Mouse (Mus musculus): Measurements from ENCODE around the gene Rcc2.
A peak's percentile ranks its signal among the peaks of the same experiment; 100 is the strongest.

Gene Rcc2

DNA sequence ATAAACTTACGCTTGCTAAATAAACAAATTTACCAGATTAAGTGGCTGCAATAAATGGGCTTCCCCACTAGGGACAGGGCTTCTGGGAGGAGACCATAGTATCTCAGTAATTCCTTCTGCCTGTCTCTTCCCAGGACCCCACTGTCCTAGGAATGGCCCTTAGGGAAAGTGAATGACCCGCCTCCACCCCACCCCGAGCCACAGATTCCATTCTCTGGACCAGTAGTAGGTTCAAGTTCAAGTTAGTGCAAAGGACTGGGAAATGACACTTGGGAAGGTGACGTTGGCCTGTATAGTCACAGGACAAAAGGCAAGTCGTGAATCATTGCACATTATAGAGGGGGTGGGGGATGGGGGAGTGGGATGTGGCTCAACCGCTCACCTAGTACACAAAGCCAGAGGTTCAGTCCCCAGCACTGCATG is 15.4 kb upstream of the Rcc2 start:
- no peak for DNase-seq (ENCODE audit: low read depth, low spot score)

- DNase-seq (ENCODE audit: low read depth, low spot score), result no peak
Observed at GRCm38 (mm10) chr4:140688044-140688825, 12.1 kb upstream of the Rcc2 start.

DNA sequence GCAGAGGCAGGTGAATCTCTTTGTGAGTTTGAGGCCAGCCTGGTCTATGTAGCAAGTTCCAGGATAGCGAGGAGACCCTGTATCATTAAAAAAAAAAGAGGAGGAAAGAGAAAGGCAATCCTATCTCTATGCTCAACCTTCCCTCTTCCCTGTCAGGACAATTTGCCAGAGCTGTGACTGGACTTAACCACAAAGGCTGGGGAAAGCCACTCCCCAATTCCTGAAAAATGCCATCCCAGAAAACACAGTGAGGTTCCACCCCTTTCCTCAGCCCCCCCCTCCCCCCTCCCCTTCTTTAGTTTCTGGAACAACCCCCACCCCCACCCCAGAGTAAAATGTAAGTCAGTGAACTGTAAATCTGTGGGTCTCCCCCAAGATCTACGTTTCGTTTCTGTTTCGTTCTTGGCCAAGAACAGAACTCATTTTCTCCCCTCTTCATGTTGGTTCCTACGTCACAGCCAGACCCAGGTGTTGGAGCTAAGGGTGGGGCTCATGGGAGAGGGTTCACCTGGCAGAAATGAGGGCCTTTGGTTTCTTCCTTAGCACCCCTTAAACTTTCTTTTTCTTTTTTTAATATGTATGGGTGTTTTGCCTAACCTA is 11.4 kb upstream of the Rcc2 start:
- no peak for DNase-seq (ENCODE audit: low read depth, low spot score)

DNA sequence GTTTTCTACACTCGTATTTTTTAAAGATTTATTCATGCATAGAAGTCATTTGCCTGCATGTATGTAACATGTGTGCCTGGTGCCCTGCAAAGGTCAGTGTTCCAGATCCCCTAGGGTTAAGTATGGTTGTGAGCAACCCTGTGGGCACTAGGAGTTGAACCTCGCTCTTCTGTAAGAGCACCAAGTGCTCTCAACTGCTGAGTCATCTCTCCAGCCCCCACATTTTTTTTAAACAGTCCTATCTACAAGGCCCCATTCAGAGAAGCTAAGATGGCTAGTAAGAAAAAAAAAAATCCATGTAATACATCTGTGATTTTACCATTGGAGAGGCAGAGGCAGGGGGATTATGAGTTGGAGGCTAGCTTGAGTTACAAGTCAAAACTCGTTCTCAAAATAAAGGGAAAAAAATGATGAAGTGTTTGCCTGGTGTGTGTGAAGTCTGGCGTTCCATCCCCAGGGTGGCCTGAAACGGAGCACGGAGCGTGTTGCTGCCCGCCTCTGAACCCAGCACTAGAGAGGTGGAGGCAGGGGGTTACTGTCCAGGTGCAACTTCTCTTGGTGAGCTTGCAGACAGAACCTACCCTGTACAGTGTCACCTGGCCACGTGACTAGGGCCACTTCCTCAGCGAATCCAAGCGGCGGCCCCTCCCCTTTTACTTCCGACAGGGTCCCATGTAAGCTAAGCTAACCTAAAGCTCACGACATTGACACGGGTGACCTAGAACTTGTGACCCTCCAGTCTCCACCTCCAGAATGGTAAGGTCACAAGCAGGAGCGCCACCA is 10.3 kb upstream of the Rcc2 start:
- no peak for DNase-seq (ENCODE audit: low read depth, low spot score)

GRCm38 (mm10) chr4:140691481-140691880 is 8.9 kb upstream of the Rcc2 start:
- DNase-seq (ENCODE audit: low read depth, low spot score), result no peak

DNA sequence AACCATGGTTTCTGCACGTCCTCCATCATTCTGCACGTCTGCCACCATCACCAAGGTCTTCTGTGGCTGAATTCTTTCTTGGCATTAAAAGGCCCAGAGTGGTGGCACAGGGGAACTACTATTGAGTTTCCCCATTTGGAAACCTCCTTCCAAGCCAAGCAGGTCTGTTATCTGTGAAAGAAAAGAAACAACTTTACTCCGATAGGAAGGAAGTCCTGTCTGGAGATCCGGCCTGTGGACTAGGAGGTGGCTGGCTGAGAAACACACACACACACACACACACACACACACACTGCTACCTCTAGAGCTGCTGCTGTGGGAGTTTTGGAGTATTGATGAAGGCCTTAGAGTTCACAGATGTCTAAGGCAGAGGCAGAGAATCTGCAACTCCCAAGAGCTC is 6.8 kb upstream of the Rcc2 start:
- DNase-seq (ENCODE audit: low read depth, low spot score), result no peak

GRCm38 (mm10) chr4:140694551-140695060 is 5.7 kb upstream of the Rcc2 start:
- DNase-seq (ENCODE audit: low read depth, low spot score), result no peak

DNA sequence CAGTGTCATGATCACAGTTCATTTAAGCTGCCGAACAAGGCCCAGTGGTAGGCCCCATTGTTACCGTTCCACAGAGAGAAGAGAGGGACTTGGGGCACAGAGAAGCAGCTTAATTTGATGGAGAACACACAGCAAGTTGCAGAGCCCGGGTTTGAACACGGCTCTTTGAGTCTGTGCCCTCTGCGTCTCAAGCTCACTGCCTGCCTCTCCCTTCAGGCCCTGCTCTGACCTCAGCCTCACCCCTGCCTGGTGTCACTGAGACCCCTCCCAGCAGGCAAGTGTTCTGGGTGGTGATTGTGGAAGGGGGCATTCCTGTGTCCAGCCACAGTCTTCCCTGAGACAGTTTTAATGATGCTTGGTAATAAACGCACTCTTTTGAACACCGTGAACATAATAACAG is 5.2 kb upstream of the Rcc2 start:
- no peak for DNase-seq (ENCODE audit: low read depth, low spot score)

DNA sequence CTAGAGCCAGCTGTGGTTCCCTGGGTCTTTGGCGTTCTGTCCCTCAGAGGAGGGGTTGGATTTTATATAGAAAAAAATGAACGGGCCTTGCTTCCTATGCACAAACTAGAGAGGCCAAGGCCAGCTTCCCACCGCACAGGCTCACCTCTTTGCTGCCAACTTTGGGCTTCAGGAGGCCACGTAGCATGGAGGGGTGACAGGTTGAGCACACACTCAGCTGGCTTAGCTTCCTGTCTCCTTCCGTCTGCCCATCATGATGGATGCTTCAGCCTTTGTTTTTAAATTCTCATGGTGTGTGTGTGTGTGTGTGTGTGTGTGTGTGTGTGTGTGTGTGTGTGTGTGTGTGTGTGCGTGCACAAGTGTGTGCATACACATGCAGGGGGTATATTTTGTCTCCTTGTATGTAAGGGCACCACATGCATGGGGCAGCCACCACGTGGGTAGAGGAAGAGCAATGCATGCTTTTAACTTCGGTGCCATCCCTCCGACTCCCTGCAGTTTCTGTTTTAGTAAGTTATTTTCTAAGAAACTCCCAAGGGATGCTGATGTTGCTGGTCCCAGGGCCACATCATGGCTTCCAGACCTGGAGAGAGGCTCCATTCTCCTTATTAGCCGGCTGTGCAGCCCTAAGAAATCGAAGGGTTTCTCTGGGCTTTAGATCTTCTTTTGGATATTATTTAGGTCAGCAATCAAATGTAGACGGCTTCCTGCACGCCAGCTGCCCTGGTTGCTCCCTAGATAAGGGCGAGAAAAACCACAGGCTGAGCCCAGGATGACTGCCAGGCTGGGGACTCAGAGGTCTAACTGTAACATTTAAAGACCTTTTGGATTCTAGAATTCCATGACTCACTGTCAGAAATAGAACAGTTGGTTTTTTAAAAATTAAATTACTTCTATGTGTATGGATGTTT is 4.4 kb upstream of the Rcc2 start:
- no peak for DNase-seq (ENCODE audit: low read depth, low spot score)

DNA sequence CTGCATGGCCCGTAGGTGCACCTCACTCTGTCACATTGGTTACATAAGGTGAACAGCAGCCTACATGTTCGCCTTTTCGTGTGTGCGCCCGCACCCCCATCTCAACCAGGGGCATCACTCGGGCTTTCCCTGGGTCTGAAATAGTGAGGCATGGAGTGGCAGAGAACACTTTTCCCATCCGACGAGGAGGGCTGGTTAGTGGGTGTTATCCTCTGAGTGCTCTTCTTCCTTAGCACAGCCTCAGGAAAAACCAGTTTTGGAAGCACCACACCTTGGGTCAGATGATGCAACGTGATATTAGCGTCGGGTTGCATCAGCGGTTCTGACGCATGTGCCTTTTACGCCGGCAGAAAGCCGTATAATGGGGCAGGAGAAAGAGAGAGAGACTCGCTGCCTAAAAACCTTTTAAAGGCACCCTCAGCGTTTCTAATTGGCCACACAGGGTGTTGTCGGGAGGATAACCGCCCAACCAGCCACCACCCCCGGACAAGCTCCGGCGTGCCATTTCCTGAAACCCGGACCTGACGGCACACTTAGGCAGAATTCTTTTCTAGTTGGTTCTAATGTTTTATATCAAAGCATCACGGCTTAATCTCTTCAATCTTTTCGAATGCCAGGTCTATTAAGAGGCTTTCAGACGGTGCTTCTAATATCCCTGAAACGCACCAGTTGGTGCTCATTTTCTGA is 757 bp upstream of the Rcc2 start:
- DNase-seq (ENCODE audit: low read depth, low spot score), result peak; percentile 88

DNA sequence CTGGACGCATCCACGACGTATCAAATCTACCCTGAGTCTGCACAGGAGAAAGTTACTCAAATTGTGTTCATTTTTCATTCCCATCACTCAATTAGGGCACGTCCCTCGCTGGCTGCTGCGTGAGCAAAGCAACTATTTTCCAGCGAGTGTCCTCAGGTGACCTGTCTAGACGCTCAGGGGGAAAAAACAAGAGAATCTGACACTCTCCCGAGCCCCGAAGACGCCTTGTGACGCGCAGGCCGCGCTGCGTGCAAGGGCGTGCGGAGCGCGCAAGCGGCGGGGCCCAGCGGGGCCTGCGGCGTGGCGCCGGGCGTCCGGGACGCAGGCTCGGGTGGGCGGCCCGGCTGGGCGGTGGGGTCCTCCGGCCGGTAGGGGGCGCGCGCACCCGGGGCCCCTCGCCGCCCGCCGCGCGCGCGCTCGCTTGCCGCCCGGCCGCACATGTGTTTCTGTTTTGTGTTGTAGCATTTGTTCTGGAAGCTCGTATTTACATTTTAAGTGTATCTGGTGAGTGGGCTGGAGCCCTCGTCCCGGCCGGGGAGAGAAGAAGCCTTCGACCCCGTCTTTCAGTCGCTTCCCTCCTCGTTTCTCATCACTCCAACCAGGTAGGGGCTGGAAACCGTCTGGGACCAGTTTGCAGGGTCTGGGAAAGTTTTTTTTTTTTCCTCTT is 841 bp downstream of the Rcc2 start:
- DNase-seq (ENCODE audit: low read depth, low spot score), result peak; percentile 63

- DNase-seq (ENCODE audit: low read depth, low spot score), result no peak
Observed at GRCm38 (mm10) chr4:140701716-140702561, 1.6 kb downstream of the Rcc2 start.

DNA sequence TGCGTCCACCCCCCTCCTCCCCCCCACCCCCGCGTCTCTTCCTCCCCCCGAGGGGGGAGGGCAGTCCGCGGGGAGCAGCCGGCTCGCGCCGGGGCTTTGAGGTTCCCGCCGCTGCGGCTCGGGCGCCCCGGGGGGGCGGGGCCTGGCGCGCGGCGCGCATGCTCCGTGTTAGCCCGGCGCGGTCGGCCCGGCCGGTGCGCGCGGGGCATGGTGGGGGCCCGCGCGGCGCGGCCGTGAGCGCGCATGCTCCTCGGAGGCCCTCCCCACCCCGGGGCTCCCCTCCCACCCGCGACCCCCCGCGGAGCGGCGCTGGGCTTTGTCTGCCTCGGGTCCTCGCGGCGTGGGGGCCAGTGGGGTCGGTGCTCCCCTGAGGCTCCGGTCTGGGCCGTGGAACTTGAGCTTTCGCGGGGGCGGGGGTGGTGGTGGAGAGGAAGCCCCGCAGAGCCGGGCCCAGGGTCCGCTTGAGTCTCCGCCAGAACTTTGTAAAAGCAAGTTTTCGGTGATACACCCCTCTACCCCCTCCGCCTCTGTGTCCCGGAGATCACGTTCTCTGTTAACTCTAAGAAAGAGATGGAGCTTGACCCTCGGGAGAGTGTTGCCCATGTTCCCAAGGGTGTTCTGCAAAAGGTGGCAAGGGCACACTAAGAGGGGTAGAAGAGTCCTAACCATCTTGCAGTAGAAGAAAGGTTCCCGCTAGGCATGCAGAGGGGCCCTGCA is 2.4 kb downstream of the Rcc2 start:
- no peak for DNase-seq (ENCODE audit: low read depth, low spot score)

GRCm38 (mm10) chr4:140703636-140704035 is 3.3 kb downstream of the Rcc2 start:
- no peak for DNase-seq (ENCODE audit: low read depth, low spot score)

DNA sequence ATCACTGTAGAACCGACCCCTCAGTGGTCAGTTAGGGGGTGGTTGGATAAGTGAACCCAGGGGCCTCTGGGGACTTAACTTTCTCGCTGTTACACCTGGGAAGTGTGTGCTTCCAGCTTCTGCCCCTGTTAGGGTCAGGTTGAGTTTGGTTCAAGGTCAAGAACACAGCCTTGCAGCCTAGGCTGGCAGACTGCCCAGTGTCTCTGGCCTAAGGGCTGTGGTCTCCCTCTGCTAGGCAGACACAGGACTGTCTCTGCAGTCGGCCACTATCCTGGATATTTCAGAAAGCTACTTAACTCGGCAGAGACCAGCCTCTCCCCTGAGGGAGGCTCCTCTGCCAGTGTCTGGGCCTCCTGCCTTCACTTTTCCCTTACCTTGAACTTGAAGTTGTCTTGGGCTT is 3.8 kb downstream of the Rcc2 start:
- no peak for DNase-seq (ENCODE audit: low read depth, low spot score)

GRCm38 (mm10) chr4:140707615-140708014 is 7.3 kb downstream of the Rcc2 start:
- no peak for DNase-seq (ENCODE audit: low read depth, low spot score)

GRCm38 (mm10) chr4:140708297-140708927 is 8.1 kb downstream of the Rcc2 start:
- DNase-seq (ENCODE audit: low read depth, low spot score), result no peak

GRCm38 (mm10) chr4:140709111-140709510 is 8.8 kb downstream of the Rcc2 start:
- no peak for DNase-seq (ENCODE audit: low read depth, low spot score)

Measured in telencephalon, adult 2 months (tissue).